Mouse (Mus musculus) CH12.LX (cell line): ENCODE measurements around the gene Kat2b.

Source experiments
- CTCF ChIP-seq, 2 experiments: IDR thresholded peaks in 1 of 2; conservative IDR thresholded peaks in 1 of 2; 2 replicates each; pipeline ENCODE4 v1.5.1; 2011 to 2012; ENCODE audit warnings: low read depth in 2 of 2, low read length in 2 of 2, improper control_type of control experiment in 1 of 2, inconsistent platforms in 1 of 2, mild to moderate bottlenecking in 1 of 2, moderate library complexity in 1 of 2
- POLR2A ChIP-seq: IDR thresholded peaks from 2 replicates; pipeline ENCODE4 v1.6.1; 2011; ENCODE audit warnings: low read depth, mild to moderate bottlenecking, improper control_type of control experiment, low read length
- RAD21 ChIP-seq: IDR thresholded peaks from 2 replicates; pipeline ENCODE4 v1.6.1; 2011; ENCODE audit warnings: low read depth, mild to moderate bottlenecking, low read length, improper control_type of control experiment, moderate library complexity

GRCm38 (mm10) chr17:53688321-53688720 is 121.7 kb downstream of the Kat2b start:
- no peak for TF ChIP-seq RAD21
- TF ChIP-seq CTCF (conservative IDR thresholded peaks at IDR 0.05 in 1 of 2, IDR thresholded peaks at IDR 0.05 in 1 of 2; ENCODE audit: low read depth in 2 of 2, low read length in 2 of 2) = no peak
- no peak for TF ChIP-seq POLR2A
